Mouse (Mus musculus) spleen, adult 2 months (tissue): ENCODE measurements around the gene Stxbp6.

ENCODE experiments used
- CTCF ChIP-seq: fragments of 200-500 bp; IDR thresholded peaks from 2 replicates; pipeline ENCODE4 v1.5.1; 2011; ENCODE audit warnings: mild to moderate bottlenecking, inconsistent platforms; ENCODE audit not compliant: insufficient read depth, insufficient read length, insufficient replicate concordance; ENCODE audit errors: extremely low read depth
- POLR2A ChIP-seq: fragments of 200-500 bp; IDR thresholded peaks from 2 replicates; pipeline ENCODE4 v1.6.1; 2011; ENCODE audit warnings: low read depth, low read length, inconsistent platforms

DNA sequence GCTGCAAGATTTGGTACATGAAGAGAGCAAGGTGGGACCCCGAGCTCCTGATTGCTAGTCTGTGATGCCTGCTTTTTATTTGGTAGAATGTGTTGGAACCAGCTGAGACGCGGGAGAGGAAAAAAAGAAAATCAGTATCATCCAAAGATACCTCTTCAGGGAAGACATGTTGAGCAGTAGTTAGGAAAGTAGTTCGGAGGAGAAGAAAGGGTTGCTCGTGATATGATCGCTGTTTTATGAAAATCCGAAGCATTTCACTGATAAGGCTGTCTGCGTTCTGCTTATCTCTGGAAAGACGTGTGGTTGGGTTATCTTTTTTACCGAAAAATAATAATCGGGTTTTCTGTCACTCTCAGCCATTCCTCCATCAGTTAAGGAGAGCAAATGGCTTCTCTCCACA lies 1.1 kb upstream of the Stxbp6 start:
- TF ChIP-seq CTCF: no peak
- TF ChIP-seq POLR2A: no peak
